Mouse (Mus musculus): ENCODE data around the gene Ilkap.

- peak in 1 of 3 experiments; percentile 37 for TF ChIP-seq MYOG (IDR thresholded peaks at IDR 0.05; ENCODE audit: control insufficient read depth in 1 of 3, insufficient read depth in 1 of 3, insufficient read length in 2 of 3, low read depth in 2 of 3)
- no peak for TF ChIP-seq POLR2A (IDR thresholded peaks at IDR 0.05; ENCODE audit: insufficient read length, low read depth)
- TF ChIP-seq MAX (IDR thresholded peaks at IDR 0.05; ENCODE audit: low read depth): no peak
- TF ChIP-seq TCF12 (IDR thresholded peaks at IDR 0.05; ENCODE audit: insufficient read depth, poor library complexity, severe bottlenecking): no peak
- no peak for TF ChIP-seq POLR2AphosphoS2 (IDR thresholded peaks at IDR 0.05; ENCODE audit: insufficient read length, low read depth)
- TF ChIP-seq E2F4 (IDR thresholded peaks at IDR 0.05; ENCODE audit: insufficient read depth): no peak
- TF ChIP-seq MYOD1 (IDR thresholded peaks at IDR 0.05; ENCODE audit: control insufficient read depth in 1 of 3, insufficient read length in 2 of 3, low read depth in 2 of 3): peak in 1 of 3 experiments; percentile 66
- no peak for TF ChIP-seq TCF3 (IDR thresholded peaks at IDR 0.05; ENCODE audit: insufficient read length, low read depth)
- no peak for TF ChIP-seq USF1 (IDR thresholded peaks at IDR 0.05; ENCODE audit: low read depth)
- no peak for TF ChIP-seq CEBPB (IDR thresholded peaks at IDR 0.05; ENCODE audit: insufficient read depth, poor library complexity, severe bottlenecking)
- TF ChIP-seq REST (IDR thresholded peaks at IDR 0.05; ENCODE audit: insufficient read depth, insufficient read length): no peak
These were observed 66.5 kb downstream of the Ilkap start for GRCm38 (mm10) chr1:91332102-91332501.

Measured in myocyte (in vitro differentiated cells).